Mouse (Mus musculus) neural tube, embryonic 11.5 days (tissue): ENCODE results near the gene Armc3. TPM values are rescaled to one million over a fixed set of nuclear protein-coding genes. Genes with fewer than 3 reads are reported as not detected.

Source experiments
- ATAC-seq: fragments of 200-750 bp; cut with Nextera tagmentation; 2 replicates; pipeline ENCODE4 v1.8.0; 2017; ENCODE audit warnings: moderate number of reproducible peaks, mild to moderate bottlenecking, moderate TSS enrichment, moderate library complexity; ENCODE audit not compliant: insufficient read depth, low FRiP score, low TSS enrichment
- DNase-seq: peaks from one replicate; pipeline ENCODE4 v3.0.0-alpha.2; 2015; ENCODE audit warnings: low spot score
- H3K27ac ChIP-seq: fragments of 300-500 bp; sonication (generic); 2 replicates; pipeline ENCODE4 v1.5.1; 2014; ENCODE audit warnings: low read depth, mild to moderate bottlenecking, low read length
- H3K27me3 ChIP-seq: fragments of 300-500 bp; sonication (generic); 2 replicates; pipeline ENCODE4 v1.6.1; 2014; ENCODE audit warnings: mild to moderate bottlenecking, low read length, mixed read lengths; ENCODE audit not compliant: control insufficient read depth, insufficient read depth
- H3K36me3 ChIP-seq: fragments of 300-500 bp; sonication (generic); 2 replicates; pipeline ENCODE4 v1.6.1; 2014; ENCODE audit warnings: mild to moderate bottlenecking, low read length, moderate library complexity, mixed read lengths; ENCODE audit not compliant: control insufficient read depth, insufficient read depth
- H3K4me1 ChIP-seq: fragments of 300-500 bp; sonication (generic); 2 replicates; pipeline ENCODE4 v1.6.1; 2014; ENCODE audit warnings: low read length, mixed read lengths; ENCODE audit not compliant: control insufficient read depth, insufficient read depth
- H3K4me2 ChIP-seq: fragments of 300-500 bp; sonication (generic); 2 replicates; pipeline ENCODE4 v1.6.1; 2014; ENCODE audit warnings: low read depth, mild to moderate bottlenecking, moderate library complexity
- H3K4me3 ChIP-seq: fragments of 300-500 bp; sonication (generic); 2 replicates; pipeline ENCODE4 v1.5.1; 2014; ENCODE audit warnings: low read depth, low read length
- H3K9ac ChIP-seq: fragments of 300-500 bp; sonication (generic); 2 replicates; pipeline ENCODE4 v1.6.1; 2014; ENCODE audit warnings: mild to moderate bottlenecking, low read length
- H3K9me3 ChIP-seq: fragments of 300-500 bp; sonication (generic); 2 replicates; pipeline ENCODE4 v1.6.1; 2016; ENCODE audit warnings: low read length; ENCODE audit not compliant: control insufficient read depth
- WGBS: fragments of 180-500 bp; shearing (Covaris S2); extraction: QIAGEN DNeasy Blood & Tissue Kit; methylation state at CpG from one replicate; pipeline ENCODE4 v1.1.7; 2014; 5-methylcytosine and 5-hydroxymethylcytosine counted together
- polyA plus RNA-seq: library from polyadenylated mRNA; unstranded; fragments of >200 nt; fragmentation: Nextera tagmentation; extraction: Ambion mirVana; gene quantifications from 2 replicates; pipeline ENCODE4 v1.2.1, GENCODE M21; 2014

The Armc3 gene
- polyA plus RNA-seq, result 0.14 and 0.45 TPM in 2 replicates

DNA sequence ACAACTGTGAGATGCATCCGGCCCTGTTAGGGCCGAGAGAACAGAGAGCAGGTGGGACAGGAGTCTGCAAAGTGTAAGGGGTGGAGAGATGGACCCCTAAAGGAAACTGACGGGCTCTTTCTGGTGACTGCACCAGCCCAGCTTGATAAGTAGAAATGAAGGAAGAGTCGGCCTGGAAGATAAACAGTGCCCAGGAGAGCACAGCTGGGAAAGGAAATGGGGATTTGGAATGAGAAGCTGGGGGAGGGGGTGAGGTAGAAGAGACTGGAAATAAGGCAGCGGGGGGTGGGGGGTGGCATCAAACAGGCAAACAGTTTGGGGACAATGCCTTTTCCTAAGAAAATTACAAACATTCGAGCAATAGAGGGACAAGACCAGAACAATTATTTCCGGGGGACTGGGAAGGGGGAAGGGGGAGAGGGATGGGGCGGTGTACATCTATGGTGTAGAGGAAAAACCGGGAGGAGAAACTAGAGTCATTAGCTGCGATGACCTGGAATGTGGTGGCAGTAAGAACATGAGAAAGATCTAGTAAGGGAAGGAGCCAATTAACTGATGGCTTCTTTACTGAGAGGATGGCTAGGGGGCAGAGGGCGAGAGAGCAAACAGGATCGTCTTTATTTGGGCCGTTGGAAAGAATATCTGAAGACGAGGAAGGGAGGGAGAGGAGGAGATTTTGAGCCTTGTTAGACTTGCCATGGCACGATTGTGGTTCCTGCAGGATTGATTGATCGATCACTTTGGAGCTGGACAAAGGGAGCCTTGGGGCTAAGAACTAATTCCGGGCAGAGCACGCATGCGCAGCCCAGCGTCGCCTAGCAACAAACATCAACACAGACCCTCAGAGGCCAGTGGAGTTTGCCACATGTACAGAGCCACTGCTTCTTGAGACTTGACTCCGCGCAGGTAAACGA, at the start of gene Armc3:
Gene Armc3 (plus strand): TSS at position 851 of the 914 bp plus-strand sequence.
- Histone ChIP-seq H3K4me1 (no peaks in the 10 kb centered on the region; the same call in 1 of the 2 replicates), H3K4me2 (peak within 1 kb of the TSS; percentile 60), H3K4me3 (peak within 1 kb of the TSS; percentile 37), H3K27me3 (no peaks in the 10 kb centered on the region), H3K9ac (peak within 1 kb of the TSS; percentile 56), H3K27ac (peak within 1 kb of the TSS; percentile 53), H3K36me3 (no peaks in the 10 kb centered on the region), H3K9me3 (no peaks in the 10 kb centered on the region)
- DNase-seq, result peak; percentile 90
- peak; percentile 96 for ATAC-seq
- WGBS, result 20% methylated on average over 24 of the region's 24 CpGs

DNA sequence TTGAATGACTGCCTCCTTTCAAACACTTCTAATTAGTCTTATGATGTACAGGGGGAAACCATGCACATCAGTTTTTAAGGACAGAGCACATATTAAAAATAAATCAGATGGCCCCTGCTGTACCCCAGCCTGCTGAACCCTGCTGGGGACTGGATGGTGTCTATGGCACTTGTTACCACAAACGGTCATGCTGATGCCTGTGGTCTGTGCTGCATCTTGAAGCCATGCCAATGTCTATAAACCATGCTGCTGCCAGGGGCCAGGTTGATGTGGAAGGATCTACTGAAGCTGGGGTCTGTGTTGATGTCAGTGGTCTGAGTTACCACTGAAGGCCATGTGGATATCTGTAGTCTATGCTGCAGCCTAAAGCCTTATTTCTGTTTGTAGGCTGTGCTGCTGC, 46.4 kb upstream of the Armc3 start:
- ATAC-seq, result no peak
- DNase-seq, result no peak
- H3K4me3 ChIP-seq, result no peak overlapping the region
- no peaks in the 10 kb centered on the region for H3K27me3 ChIP-seq
- no peaks in the 10 kb centered on the region for H3K9me3 ChIP-seq
- no peaks in the 10 kb centered on the region for H3K4me1 ChIP-seq
- H3K27ac ChIP-seq, result no peak overlapping the region
- WGBS, result 87% methylated on average over 1 of the region's 1 CpGs
- no peaks in the 10 kb centered on the region for H3K36me3 ChIP-seq
- H3K9ac ChIP-seq, result no peak overlapping the region
- H3K4me2 ChIP-seq, result no peak overlapping the region

DNA sequence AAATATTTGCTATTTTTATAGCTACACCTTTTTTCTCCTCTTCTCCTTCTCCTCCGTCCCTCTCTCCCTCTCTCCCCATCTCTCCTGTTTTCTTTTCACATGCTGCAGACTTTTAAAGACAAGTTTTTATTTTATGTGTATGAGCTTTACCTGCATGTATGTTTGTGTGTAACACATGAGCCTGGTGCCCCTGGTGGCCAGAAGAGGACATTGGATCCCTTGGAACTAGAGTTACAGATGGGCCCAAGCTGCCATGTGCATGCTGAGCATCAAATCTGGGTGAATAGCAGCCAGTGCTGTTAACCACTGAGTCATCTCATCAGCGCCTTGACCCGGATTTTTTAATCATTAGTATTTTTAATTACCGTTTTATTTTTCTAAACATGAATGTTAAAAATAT, 42.9 kb upstream of the Armc3 start:
- Histone ChIP-seq H3K9me3 (no peaks in the 10 kb centered on the region), H3K4me1 (no peaks in the 10 kb centered on the region), H3K9ac (no peak overlapping the region), H3K27me3 (no peaks in the 10 kb centered on the region), H3K27ac (no peak overlapping the region), H3K4me2 (no peak overlapping the region), H3K36me3 (no peaks in the 10 kb centered on the region), H3K4me3 (no peak overlapping the region)
- DNase-seq, result peak; percentile 38
- no peak for ATAC-seq
- WGBS, result 76% methylated on average over 4 of the region's 4 CpGs

GRCm38 (mm10) chr2:19159539-19159938, 39.6 kb upstream of the Armc3 start:
- no peak overlapping the region for H3K27ac ChIP-seq
- 82% methylated on average over 5 of the region's 5 CpGs for WGBS
- H3K4me1 ChIP-seq, result no peaks in the 10 kb centered on the region
- DNase-seq, result no peak
- H3K9ac ChIP-seq, result no peak overlapping the region
- H3K4me2 ChIP-seq, result no peak overlapping the region
- no peaks in the 10 kb centered on the region for H3K9me3 ChIP-seq
- no peak overlapping the region for H3K4me3 ChIP-seq
- ATAC-seq, result no peak
- H3K36me3 ChIP-seq, result no peaks in the 10 kb centered on the region
- no peaks in the 10 kb centered on the region for H3K27me3 ChIP-seq

DNA sequence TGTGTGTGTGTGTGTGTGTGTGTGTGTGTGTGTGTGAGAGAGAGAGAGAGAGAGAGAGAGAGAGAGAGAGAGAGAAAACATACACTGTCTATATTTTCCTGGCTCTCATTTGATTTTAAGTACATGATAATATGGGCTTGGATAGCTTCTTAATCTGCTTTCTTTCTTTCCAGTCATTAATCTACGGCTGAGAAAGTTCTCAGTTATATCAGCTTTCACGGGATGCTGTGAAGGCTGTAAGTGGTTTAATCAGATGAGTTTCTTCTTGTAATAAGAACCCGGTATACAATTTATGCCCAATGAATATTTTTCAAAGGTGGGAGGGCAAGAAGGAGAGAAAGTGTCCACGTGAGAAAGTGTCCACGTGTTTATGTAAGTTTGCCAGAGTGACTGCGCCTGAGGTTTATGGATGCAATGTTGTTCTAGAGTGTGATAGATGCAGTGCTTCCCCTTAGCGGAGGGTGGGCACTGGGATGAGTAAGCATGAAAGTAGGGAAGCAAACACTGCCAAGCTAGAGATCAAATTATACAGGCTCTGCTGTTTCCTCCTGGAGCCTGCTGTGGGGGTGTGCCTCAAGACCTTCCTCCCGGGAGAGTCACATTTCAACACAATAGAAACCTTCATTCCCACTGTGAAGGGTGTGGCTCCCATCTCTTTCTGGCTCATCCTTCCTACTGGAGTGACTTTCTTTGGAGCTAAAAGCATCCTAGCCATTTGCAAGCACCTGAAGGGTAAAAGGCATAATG, 38.6 kb upstream of the Armc3 start:
- H3K4me3 ChIP-seq, result no peak overlapping the region
- ATAC-seq, result no peak
- 19% methylated on average over 8 of the region's 8 CpGs for WGBS
- no peak overlapping the region for H3K9ac ChIP-seq
- H3K9me3 ChIP-seq, result no peaks in the 10 kb centered on the region
- H3K36me3 ChIP-seq, result no peaks in the 10 kb centered on the region
- no peaks in the 10 kb centered on the region for H3K27me3 ChIP-seq
- no peaks in the 10 kb centered on the region for H3K4me1 ChIP-seq
- H3K27ac ChIP-seq, result no peak overlapping the region
- no peak overlapping the region for H3K4me2 ChIP-seq
- DNase-seq, result no peak

DNA sequence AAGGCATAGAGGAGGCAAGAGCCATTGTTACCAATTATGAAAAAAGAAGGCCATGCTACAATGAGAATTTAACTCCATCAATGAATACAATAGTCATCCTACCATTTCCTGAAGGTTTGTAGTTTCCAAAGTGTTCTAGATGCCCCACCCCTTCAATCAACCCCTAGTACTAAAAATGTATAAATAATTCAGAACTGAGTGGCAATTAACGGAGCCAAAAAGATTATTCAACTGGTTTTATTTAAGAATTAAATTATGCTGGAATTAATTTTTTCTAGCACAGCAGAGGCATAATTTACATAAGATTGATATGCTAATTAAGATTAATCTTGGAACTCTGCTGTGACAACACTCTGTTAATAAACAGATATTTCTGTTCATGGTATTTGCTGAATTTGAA, 34.9 kb upstream of the Armc3 start:
- Histone ChIP-seq H3K27ac (no peak overlapping the region), H3K9ac (no peak overlapping the region), H3K36me3 (no peaks in the 10 kb centered on the region), H3K9me3 (no peaks in the 10 kb centered on the region), H3K27me3 (no peaks in the 10 kb centered on the region), H3K4me1 (no peaks in the 10 kb centered on the region), H3K4me2 (no peak overlapping the region), H3K4me3 (no peak overlapping the region)
- DNase-seq, result no peak
- ATAC-seq, result no peak
- WGBS, result 88% methylated on average over 1 of the region's 1 CpGs

GRCm38 (mm10) chr2:19176827-19177236, 22.3 kb upstream of the Armc3 start:
- H3K9ac ChIP-seq, result no peak overlapping the region
- H3K27ac ChIP-seq, result no peak overlapping the region
- H3K4me3 ChIP-seq, result no peak overlapping the region
- no peak overlapping the region for H3K4me2 ChIP-seq
- no peaks in the 10 kb centered on the region for H3K4me1 ChIP-seq
- no peaks in the 10 kb centered on the region for H3K9me3 ChIP-seq
- DNase-seq, result no peak
- no peaks in the 10 kb centered on the region for H3K36me3 ChIP-seq
- 28% methylated on average over 1 of the region's 1 CpGs for WGBS
- ATAC-seq, result no peak
- H3K27me3 ChIP-seq, result no peaks in the 10 kb centered on the region

DNA sequence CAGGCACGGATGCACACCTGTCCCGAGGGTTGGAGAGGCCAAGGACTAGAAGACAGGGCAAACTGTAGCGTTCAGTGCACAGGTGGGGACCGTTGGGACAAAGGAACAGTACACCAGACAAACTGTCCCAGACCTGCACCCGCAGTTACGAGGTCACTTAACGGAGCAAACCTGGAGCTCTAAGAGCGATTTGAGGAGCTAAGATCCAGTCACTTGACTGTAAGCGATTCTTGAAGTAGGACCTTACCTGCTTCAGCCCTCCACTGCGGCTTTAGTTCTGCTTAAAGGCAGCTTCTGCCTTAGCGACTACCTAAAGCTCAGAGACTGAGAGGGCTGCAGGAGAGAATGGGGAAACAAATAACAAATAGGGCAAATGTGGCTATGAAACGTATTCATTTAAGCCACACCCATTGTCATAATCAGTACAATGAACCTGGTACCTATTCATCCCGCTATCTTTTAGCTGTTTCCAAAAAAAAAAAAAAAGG, 308 bp downstream of the Armc3 start:
- no peaks in the 10 kb centered on the region; the same call in 1 of the 2 replicates for H3K4me1 ChIP-seq
- H3K4me2 ChIP-seq, result peak overlapping the region; percentile 60
- peak overlapping the region; percentile 56; the same call in 1 of the 2 replicates for H3K9ac ChIP-seq
- H3K27ac ChIP-seq, result no peak overlapping the region
- H3K36me3 ChIP-seq, result no peaks in the 10 kb centered on the region
- H3K27me3 ChIP-seq, result no peaks in the 10 kb centered on the region
- ATAC-seq, result no peak; the same call in 1 of the 2 replicates
- WGBS, result 31% methylated on average over 13 of the region's 13 CpGs
- peak overlapping the region; percentile 37 for H3K4me3 ChIP-seq
- no peak for DNase-seq
- H3K9me3 ChIP-seq, result no peaks in the 10 kb centered on the region
